Mouse (Mus musculus) A20 (cell line): Measurements from ENCODE around the gene Hormad2.

Experiments
- DNase-seq: peaks from one replicate; pipeline ENCODE4 v3.0.0-alpha.2; 2011; ENCODE audit warnings: low read depth, low spot score

Hormad2 gene

GRCm38 (mm10) chr11:4440978-4441377 is at the start of gene Hormad2:
Gene Hormad2, minus strand, starts transcription at chr11:4441105.
- DNase-seq, result no peak

DNA sequence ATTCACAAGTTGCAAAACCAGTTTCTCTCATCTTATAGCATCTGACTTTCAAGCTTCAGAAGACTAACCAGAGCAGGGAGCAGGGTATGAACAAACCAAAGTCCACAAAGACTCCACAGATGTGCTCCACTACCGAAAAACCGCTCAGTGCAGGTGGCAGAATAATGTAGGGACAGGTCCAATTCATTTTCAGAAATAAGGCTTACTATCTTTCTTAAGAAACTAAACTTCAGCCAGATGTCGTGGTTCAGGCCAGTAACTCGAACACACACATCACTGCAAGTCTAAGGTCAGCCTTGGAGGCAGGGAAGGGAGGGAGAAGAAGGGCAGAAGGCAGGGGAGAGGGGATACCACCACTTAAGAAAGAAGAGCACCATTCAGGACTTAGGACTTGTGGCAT is 48.3 kb upstream of the Hormad2 start:
- DNase-seq, result no peak

DNA sequence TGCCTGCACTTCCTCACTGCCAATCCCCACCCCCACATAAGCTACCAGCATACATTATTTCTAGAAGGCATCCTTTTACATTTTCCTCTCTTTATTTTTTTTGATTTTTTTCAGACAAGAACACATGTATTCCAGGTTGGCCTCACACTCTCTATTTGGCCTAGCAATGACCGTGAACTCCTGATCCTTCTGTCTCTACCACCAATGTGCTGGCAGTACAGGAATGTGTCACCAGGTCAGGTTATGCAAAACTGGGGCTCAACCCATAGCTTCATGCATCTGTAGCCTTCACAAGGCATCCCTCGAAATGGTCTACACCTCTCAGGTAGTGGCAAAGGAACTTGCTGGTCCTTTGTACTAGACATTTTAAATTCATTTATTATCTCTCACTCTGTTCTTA is 47.9 kb upstream of the Hormad2 start:
- DNase-seq, result no peak

- DNase-seq, result no peak
Measured at GRCm38 (mm10) chr11:4488367-4488766, 47.5 kb upstream of the Hormad2 start.

- DNase-seq, result no peak
Measured at GRCm38 (mm10) chr11:4487401-4487965, 46.6 kb upstream of the Hormad2 start.

GRCm38 (mm10) chr11:4484541-4484940 is 43.6 kb upstream of the Hormad2 start:
- DNase-seq, result no peak

DNA sequence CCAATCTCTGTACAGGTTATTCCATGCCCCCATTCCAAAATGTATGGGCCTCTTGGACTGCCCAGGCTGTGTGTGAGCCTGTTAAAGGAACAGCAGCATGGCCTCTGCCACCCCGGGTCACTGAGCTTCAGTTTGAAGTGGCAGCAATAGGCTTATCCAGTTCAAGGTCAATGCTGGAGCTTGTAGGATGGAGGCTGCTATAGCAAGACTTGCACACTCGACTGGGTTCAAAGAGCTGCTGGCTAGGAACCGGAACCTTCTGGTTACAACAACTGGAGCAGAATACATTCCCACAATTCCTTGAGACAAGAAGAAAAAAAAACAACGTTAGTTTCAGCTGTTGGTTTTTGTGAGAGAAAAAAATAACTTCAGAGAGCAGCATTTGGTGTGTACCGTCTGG is 41.7 kb upstream of the Hormad2 start:
- DNase-seq, result no peak

GRCm38 (mm10) chr11:4476184-4476697 is 35.3 kb upstream of the Hormad2 start:
- no peak for DNase-seq

- no peak for DNase-seq
Measured at GRCm38 (mm10) chr11:4472464-4473179, 31.7 kb upstream of the Hormad2 start.

DNA sequence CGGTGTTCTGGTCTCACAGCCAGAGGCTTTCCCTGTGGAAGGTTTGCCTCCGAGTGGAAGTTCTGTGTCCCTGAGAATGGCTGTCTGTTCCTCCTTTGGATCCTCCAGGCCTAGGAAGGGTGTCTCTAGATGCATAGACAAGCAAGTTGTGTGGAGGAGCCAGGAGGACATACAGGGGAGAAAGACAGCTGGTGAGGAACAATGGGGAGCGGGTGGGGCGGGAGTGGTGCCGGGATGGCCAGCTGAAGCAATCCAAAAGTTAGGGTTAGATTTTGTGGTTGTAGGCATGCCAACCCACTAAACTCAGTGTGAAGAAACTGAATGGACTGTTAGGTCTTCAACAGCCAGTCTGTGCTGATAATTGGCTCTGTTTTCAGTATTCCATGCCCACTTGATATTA is 30.8 kb upstream of the Hormad2 start:
- no peak for DNase-seq

GRCm38 (mm10) chr11:4471251-4471650 is 30.3 kb upstream of the Hormad2 start:
- no peak for DNase-seq

DNA sequence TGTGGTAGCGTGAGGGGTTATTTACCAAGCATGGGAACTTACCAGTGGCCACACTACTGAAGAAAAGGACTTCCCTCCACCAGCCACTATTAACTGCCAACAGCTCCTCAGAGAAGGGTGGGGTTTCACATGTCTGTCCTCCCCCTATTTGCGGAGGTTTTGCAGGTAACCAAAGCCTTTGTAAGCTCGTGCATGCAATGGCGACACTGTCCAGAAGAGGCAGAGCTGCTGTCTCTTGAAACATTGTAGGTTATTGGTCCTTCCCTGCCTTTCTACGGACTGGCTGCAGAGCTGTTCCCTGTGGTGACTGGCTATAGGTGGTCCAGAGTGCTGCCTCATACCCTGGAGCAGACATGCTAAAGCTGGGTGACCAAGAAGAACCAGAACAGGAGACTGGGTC is 28.2 kb upstream of the Hormad2 start:
- no peak for DNase-seq

DNA sequence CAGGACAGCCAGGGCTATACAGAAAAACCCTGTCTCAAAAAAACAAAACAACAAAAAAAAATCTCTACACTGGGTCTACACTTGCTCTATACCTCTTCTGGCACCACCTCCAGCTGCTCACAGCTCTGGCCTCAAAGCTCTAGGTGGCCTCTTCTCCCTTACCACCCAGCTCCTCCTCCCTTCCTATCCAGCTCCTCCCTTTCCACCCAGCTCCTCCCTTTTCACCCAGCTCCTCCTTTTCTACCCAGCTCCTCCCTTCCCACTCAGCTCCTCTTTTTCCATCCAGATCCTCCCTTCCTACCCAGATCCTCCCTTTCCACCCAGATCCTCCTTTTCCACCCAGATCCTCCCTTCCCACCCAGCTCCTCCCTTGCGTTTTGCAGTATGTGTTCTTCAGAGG is 26.5 kb upstream of the Hormad2 start:
- DNase-seq, result no peak

DNA sequence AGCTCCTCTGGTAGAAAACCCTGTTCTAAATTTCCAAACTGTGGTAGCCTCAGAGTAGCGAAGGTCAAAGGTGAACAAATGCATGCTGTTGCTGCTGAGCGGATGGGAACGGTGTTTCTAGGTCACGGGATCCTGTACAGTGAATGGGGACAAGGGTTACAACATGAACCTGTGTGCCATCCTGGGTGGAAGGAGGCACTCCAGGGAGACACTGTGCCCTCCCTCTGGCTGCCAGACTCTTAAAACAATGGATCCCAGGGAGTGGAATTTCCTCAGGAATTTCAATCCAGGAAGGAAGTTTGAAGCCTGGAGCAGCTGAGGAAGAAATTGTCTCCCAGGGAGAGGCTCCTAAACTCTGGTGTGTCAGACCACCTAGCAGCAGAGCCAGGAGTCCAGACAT is 25.3 kb upstream of the Hormad2 start:
- DNase-seq, result no peak

DNA sequence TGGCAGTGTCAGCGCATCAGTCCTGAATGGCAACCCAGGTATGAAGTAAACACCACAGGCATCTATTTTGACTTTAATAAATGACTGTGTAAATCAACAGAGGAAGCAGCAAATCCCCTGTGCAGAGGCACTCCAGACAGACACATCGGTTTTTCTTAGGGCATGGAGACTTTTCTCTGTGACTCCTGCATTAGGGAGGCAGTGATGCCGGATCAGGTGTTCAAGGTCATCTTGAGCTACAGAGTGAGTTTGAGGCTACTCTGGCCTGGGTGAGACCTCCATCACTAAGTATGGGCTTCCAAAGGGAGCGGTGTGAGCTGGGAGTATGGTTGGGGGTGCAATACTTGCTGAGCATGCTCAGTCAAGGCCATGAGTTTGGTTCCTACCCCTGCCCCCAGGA is 23.7 kb upstream of the Hormad2 start:
- DNase-seq, result no peak

DNA sequence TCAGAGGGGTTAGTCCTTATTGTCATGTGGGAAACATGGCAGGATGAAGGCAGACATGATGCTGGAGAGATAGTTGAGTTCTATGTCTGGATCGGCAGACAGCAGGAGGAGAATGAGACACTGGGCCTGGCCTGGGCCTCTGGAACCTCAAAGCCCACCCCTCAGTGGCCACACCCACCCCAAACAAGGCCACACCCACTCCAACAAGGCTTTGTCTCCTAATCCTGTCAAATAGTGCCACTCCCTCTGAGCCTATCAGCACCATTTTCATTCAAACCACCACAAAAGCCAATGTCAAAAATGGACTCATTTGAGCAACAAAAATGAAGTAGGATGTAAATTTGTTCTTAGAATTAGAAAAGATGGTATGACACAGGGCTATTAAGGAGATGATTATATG is 23.3 kb upstream of the Hormad2 start:
- no peak for DNase-seq

- DNase-seq, result no peak
Measured at GRCm38 (mm10) chr11:4462868-4463267, 22.0 kb upstream of the Hormad2 start.

- DNase-seq, result no peak
Measured at GRCm38 (mm10) chr11:4461154-4461553, 20.2 kb upstream of the Hormad2 start.

DNA sequence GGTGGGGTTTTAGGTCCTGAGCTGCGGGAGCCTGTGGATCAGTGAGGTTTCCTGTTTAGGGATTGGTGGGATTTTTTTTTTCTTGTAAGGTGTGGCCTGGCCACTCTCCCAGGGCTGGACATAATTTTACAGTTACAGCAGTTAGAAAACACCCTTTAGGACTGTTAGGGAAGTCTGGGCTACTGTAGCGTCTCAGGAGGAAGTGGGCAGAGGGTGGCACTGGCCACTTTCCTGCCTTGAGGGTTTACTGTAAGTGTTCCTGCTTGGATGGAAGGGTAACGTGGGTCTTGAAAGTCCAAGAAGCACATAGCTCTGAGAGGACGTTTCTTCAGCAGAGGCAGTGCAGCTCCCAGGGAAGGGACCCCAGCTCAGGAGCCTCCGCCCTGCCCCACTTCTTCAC is 19.7 kb upstream of the Hormad2 start:
- DNase-seq, result no peak

DNA sequence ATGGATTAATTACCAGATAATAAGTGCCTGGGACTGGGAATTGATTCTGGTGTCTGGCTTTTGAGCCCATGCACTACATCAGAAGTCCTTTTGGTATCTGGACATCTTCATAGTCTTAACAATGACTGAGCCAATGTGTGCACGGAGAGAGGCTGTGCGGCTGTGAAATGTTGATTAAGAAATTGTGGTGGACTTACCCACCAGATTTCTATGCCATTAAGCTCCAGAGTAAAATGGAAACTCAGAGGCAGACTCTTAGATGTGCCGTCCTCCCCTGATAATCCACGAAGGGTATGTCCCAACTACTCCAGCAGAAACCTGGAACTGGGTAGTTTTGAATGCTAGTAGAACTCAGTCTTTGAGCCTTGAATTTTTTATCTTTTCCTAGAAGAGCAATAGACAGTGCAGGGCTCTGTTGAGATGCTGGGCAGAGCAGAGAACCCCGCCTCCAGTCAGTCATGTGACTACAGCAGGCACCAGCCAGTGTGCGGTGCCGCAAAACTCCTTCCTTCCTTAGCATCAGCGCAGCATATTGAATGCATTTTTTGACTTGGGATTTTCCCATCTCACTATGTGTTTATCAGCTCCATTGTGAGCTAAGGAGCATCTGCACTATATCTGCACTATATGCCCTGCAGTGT is 14.1 kb upstream of the Hormad2 start:
- DNase-seq, result no peak

DNA sequence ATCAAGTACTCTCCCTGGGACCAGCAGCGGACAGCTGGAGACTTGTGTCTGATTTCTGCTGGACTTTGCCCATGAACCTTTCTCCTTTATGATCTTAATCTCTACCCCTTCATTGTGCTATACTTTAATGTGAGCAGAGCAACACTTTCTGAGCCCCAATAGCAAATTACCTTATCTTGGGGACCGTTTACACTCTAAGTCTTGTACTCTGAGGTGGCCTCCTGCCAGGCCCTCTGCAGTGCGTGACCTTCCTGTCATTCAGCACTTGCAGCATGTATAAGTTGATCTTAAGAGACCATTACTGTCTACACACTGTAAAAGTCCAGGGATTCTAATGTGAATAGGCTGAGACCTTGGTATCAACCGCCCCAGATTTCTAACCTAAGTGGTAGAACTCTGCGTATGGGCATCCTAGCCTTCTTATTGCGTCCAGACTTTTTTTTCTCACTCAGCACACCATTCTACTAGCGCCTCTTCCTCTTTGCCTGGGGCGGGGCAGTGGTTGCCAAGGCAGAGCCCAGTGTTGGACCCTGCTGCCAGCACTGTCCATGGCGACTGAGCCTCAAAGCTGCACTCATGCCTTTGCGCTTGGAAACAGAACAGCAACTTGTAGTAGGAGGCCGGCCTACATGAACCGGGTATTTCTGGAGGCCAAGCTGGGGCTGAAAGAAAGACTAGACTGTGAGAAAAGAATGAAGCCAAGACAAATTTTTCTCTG is 11.7 kb upstream of the Hormad2 start:
- no peak for DNase-seq

- peak; percentile 68 for DNase-seq
Measured at GRCm38 (mm10) chr11:4451116-4451515, 10.2 kb upstream of the Hormad2 start.
